Mouse (Mus musculus) ovary, postnatal 14 days (tissue): ENCODE measurements around the gene Susd6.
"Not testable (repeated sequence)": the region's sequence is repeated elsewhere in the genome, so short reads cannot be mapped to it uniquely, and the experiment has no call there.

ENCODE experiments used
- DNase-seq: peaks from one replicate; pipeline ENCODE4 v3.0.0; 2022; ENCODE audit warnings: low spot score

Susd6 gene

DNA sequence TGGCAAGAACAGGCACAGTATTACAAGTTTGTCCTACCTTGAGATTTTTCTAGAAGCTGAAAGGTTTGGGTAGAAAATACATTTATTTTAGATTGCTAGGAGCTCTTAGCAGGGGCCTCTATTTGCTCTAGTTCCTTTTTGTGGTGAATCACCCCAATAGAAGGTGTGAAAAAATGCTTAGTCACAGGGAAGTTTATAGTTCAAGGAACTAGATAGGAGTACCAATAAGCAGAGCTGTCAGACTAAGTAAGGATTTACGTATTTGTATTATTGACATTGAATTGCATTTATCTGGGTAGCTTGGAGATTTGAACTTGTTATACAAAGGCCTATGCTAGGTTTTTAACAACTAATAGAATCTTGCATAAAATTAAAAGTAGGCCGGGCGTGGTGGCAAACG lies 23.6 kb downstream of the Susd6 start:
- no peak for DNase-seq

DNA sequence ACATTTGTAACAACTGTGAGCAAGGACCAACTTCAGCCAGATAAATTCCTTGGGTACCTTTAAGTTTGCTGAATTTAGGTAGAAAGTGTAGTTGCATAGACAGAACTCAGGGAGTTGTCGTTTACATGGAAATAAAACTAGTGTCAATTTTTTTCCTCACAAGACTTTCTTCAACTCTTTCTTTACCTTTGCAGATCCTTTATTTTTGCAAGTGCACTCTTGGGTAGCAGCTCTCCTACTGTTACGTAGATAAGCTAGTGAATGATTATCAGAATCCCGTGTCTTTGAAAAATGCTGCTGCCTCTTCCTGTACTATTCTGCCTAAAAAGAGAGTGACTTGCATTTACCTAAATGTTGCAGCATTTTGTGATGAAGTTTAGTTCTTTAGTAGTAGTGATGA lies 24.2 kb downstream of the Susd6 start:
- no peak for DNase-seq

DNA sequence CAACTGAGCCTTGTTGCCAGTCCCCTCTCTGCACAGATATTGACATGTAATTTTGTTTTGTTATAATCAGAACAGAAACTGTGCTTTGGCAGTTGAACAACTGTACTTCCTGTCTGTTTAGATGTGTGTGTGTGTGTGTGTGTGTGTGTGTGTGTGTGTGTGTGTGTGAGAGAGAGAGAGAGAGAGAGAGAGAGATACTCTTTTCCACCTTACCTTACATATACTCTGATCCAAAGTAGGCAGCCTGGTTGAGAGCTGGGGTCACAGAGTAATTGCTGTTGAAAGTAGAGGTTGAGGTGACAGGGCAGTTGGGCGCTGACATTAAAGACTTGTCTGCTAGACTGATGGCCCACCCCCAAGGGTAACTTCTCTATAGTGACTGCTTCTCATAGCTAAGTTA lies 25.0 kb downstream of the Susd6 start:
- no peak for DNase-seq

DNA sequence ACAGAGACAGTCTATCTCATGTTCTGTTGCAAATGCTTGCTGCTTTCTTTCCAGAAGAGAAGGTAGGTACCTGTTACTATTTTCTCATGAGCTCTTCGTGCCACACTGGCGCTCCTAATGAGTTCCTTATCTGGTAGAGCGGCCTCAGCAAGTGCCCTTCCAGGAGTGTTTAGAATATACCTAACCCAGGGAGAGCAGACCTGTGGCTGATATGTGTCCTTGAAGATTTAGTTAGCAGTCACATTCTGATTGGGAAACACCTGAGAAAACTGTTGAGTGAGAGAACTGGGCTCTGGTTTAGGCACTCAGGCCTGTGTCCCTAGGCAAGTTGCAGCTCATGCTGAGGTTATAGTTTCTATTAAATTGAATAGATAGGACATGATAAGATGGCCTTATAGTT lies 25.6 kb downstream of the Susd6 start:
- DNase-seq = no peak

DNA sequence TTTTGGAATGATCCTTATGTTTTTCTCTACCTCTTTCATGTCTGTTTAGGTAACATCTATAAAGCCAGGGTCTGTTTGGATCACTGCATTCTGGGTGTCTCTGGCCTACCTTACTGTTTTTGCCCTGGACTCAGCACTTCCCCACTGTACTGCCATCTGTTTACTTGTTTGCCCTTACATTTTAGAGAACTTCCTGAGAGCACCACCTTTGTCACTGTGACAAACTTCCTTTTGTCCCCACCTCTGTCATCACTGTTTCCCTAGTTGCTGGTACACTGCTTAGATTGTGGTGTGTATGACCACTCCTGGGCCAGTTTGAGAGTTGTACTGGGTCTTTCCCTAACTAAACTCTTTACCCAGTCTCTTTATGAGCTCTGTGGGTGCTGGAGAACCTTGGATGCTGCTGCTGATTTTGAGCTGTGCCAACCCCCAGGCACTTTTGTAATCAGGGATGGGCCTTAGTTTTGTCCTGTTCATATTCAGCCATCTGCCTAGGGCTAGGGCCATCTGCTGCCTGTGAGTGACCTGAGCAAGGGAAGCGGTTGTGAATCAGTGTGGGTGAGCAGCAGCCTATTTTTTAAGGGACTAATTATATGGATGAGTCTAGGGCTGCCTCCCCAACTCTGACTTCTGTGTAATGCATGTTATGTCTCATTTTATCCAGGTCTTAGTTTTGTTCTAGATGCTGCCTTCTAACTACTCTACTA lies 26.2 kb downstream of the Susd6 start:
- no peak for DNase-seq

DNA sequence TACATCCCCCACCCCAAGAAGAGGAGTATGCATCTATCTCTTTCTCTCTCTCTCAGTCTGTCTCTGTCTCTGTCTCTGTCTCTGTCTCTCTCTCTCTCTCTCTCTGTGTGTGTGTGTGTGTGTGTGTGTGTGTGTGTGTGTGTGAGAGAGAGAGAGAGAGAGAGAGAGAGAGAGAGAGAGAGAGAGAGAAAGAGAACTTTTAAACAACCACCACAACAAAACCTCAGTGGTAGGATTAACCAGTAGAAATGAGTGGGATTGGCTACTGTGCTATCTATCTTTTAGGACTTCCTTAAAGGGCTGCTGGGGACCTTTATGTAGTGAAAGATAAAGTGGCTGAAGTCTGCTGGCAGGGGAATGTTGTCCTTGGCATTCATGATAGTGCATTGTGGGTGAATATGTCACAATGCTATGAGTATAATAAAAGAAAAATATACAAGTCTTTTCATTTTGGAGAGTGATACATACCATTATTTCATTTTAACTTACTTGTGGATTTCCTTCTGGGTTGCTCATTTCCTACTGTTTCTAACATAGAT lies 27.5 kb downstream of the Susd6 start:
- DNase-seq = no peak

GRCm38 (mm10) chr12:80819020-80819419 lies 28.7 kb downstream of the Susd6 start:
- not testable (repeated sequence) for DNase-seq

- no peak for DNase-seq
Measured at GRCm38 (mm10) chr12:80821312-80822007, 31.1 kb downstream of the Susd6 start.

DNA sequence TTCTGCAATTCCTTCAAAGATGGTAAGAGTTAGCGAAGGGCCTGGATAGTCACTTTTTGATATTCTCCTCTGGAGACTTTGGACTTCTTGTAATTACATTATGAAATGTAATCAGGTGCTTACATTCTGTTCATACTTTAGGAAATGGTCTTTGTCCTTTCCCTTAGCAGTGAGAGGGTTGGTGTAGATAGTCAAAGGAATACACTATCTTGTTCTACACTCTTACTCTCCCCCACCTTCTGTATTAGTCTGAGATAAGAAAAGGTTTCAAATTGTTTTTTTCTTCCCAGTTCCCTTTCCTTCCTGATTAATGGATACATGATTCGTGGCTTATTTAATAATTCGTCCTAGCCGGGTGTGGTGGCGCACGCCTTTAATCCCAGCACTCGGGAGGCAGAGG lies 32.2 kb downstream of the Susd6 start:
- no peak for DNase-seq

DNA sequence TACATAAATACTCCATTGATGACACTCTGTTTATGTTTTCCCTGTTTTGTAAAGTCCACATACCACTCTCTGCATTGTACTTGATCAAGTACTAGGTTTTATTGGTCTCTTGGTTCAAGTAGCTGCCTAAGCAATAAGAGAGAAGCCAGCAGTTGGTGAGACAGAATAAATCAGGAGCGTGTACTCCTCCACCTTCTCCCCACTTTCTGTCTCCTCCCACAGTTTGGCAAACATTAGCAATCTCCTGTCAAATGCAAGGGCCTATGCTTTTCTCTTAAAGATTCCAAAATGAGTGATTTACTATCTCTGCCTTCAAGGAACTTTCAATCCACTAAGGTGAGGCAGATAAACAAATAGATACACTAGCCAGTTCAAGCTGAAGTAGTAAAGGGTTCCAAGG lies 33.9 kb downstream of the Susd6 start:
- no peak for DNase-seq

- DNase-seq = no peak
Measured at GRCm38 (mm10) chr12:80826423-80826822, 36.1 kb downstream of the Susd6 start.

DNA sequence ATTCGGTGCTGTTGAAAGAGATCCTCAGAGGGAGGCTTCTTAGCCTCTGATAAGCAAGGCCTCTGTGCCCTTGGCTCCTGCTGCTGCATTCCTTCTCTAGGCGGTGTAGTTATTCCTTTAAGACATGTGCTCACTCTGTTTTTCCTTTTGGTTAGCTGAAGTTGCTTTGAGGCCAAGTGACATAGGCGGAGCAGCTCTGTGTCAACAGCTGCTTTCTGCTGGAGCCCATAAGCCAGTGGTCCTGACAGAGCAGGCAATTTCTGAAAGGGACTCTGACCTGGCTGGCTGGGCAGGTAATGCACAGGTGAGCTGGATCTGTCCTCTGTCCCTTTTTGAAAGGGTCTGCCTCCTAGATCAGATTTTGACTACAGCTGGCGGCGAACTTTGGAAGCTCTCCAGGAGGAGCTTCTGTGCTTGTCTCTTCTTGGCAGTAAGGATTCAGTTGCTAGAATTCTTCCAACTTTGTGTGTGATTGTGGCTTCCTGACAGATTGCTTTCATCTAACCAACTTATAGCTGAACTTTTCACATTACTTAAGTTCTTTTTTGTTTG lies 37.2 kb downstream of the Susd6 start:
- DNase-seq = peak; percentile 33

DNA sequence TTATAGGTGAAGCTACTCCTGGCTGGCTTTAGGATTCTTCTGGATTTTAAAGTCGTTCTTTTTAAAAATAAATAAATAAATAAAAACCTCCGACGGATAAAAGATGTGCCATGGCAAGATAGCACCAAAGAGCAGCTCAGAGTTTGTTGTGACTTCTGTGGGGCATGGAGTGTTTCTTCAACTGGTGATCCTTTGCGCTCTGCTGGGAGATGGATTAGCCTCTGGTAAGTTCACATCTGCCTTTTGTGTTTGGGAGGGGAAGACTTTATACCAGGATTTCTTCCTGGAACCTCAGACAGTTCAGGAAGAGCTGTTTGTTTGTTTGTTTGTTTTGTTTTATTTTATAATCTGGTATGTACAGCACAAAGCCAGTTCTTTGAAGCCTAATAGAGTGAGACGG lies 37.7 kb downstream of the Susd6 start:
- DNase-seq = no peak

GRCm38 (mm10) chr12:80828951-80829350 lies 38.6 kb downstream of the Susd6 start:
- DNase-seq = no peak

DNA sequence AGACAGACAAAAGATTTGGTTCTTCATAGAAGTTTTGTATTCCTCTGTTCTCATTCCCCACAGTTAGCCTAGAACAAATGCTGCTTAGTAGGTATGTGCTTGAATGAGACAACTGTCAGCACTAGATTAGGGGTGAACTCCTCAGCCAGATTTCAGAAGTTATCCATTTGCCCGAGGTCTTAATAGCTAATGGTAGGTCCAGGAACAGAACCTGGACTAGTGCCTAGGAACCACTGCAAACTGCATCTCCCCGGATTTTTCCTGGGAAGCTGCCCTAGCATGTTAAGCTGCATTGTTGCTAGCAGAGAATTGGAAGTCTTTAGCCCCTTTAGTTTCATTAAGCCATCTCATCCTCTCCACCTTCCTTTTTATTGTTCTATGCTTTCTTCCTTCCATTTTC lies 39.9 kb downstream of the Susd6 start:
- no peak for DNase-seq

DNA sequence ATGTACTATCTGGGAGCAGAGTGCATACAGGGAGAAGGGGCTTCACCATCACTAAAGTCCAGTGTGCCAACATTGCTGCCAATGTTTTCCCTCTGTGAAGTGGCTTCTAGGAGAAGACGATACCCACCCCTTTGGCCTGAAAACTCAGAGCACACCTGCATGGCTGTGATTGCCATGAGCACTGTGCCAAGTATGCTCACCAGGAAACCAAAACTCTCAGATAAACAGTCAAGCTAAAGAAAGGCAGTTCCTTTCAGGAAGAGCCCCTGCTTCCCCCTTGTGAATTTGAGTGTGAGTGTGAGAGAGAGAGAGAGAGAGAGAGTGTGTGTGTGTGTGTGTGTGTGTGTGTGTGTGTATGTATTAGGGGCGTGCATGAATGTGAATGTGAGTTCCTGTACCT lies 40.5 kb downstream of the Susd6 start:
- no peak for DNase-seq

DNA sequence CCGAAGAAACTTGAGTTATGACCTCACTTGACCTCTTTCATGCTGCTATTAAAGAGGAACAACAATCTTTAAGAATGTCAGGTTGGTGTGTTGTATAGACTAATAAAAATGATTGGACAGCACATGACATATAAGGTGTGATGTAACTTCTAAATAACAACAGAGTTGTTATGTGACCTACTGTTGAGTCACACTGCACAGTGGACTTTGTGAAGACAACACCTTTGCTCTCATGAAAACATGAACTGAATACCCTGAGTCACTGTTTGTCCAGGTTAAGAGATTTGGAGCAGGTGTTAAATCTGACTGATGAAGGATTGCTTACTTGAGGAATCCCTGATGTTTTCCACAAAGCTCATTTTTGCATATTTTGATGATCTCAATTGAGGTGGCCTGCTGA lies 42.0 kb downstream of the Susd6 start:
- DNase-seq = no peak

GRCm38 (mm10) chr12:80833541-80833940 lies 43.2 kb downstream of the Susd6 start:
- no peak for DNase-seq

DNA sequence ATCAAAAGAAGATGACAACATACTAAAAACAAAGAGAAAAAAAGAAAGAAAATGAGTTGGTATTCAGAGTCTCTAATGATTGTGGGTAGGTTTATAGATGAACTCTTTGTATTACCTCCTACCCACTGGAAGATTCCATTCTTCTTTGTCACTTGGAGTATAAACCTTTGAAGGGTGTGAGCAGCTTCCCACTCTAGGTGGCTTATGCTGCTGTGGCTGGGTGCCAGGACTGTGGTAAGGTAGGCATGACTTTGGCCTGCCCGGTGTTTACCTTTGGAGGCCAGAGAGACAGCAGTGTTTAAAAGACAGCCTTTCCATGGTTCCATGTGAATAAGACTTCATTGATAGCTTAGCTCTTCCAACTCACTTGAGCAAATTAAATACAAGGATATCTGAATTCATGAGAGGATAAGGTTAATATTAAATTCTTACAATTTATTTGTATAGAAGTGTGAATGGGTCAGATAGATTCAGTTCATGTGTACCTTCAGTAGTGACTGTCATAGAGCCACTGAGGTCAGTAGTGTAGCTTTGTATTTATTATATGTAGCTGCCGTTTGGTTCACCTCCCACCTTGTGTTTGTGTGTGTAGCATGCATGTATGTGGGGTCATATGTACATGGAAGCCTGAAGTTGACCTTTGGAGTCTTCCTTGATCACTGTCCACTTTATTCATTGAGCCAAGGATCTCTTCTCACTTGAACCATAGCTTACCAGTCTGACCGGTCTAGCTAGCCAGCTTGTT lies 44.0 kb downstream of the Susd6 start:
- DNase-seq = no peak

DNA sequence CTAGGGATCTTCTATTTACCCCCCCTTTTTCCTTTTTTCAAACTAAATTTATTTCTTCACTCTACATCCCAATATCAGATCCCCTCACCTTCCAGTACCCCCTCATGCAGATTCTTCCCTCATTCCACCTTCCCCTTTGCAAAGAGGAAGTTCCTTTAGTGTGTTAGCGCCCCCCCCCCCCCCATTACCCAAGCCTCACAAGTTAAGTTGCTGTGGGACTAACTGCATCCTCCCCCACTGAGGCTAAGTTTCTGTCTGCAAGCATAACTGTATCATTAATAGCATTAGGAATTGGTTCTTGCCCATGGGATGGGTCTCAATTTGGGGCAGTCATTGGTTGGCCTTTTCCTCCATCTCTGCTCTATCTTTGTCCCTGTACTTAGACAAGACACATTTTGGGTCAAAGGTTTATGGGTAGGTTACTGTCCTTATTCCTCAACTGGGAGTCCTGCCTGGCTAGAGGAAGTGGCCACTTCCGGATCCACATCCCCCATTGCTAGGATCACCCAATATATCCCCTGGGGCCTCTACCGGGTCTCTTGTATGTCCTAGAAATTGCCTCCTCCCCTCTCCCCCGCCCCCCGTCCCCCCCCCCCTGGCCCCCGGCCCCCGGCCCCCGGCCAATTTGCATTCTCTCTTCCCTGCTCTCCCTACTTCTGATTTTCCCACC lies 44.7 kb downstream of the Susd6 start:
- DNase-seq = no peak

DNA sequence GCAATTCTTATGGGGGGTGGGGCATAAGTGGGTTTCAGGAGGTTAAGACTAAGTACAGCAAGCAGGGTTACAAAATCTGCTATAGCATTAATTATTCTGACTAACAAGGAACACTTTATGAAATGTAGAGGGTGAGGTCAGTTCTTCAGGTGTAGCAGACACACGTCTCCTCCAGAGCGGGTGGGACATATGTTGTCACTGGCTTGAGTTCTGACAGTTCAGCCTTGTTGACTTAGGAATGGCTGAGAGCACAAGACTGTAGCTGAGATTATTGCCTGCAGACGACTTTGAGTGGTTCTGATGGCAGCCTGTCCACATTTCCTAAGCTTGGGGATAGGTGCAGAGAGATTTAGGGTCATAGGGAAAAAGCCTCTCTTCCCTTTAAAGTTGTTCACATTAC lies 47.3 kb downstream of the Susd6 start:
- DNase-seq = no peak

GRCm38 (mm10) chr12:80838271-80838670 lies 48.0 kb downstream of the Susd6 start:
- DNase-seq = no peak
